Mouse (Mus musculus): ENCODE data around the gene Kcnj3.

- TF ChIP-seq POLR2A (IDR thresholded peaks at IDR 0.05; ENCODE audit: extremely low read depth, insufficient read depth, low read length) (no peak), CTCF (IDR thresholded peaks at IDR 0.05; ENCODE audit: extremely low read depth, insufficient read depth, low read length) (no peak)
Measured at GRCm38 (mm10) chr2:55503390-55504176, 67.8 kb downstream of the Kcnj3 start.
